Mouse (Mus musculus) cerebellum, postnatal 25 days (tissue): ENCODE results near the gene Gm13030.
"Not testable (repeated sequence)": the region's sequence is repeated elsewhere in the genome, so short reads cannot be mapped to it uniquely, and the experiment has no call there.

Experiments
- DNase-seq, 2 experiments: peaks; one replicate each; pipeline ENCODE4 v3.0.0; 2021; ENCODE audit warnings: mixed read lengths in 2 of 2

Gene Gm13030

DNA sequence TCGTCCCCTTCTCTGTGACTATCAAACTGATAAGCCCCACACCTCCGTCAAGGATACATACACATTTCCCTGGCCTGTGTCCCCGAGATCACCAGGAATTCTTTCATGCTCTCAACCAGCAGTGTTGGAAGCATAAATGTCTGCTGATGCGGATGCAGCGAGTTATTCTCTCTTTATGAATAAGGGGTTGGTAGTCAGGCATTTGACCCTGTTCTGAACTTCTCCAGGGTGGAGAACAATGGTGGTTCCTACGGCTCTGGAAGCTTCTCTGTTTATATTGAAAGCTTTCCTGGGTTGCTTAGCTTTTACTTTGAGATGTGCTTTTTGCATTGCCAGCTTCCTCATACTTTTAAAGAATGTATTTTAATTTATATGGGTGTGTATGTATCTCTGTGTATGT, at the start of gene Gm13030:
Gene Gm13030 (minus strand): TSS at position 101 of the 400 bp plus-strand sequence.
- no peak for DNase-seq

DNA sequence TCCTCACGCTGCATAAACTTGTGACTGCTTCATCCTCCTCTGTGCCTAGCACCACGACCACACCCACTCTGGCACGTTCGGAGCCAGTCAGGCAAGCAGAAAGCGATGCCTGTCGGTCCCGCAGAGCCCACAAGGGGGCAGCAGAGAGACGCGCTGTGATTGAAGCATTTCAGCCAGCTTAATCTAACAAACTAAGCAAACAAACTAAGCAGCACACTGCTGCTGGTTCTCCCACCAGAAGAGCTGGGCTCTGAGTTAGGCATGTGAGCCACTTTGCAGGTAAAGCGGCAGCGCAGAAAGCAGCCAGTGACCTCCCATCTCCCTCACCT, 48.3 kb upstream of the Gm13030 start:
- DNase-seq: peak; percentile 95 to 97

DNA sequence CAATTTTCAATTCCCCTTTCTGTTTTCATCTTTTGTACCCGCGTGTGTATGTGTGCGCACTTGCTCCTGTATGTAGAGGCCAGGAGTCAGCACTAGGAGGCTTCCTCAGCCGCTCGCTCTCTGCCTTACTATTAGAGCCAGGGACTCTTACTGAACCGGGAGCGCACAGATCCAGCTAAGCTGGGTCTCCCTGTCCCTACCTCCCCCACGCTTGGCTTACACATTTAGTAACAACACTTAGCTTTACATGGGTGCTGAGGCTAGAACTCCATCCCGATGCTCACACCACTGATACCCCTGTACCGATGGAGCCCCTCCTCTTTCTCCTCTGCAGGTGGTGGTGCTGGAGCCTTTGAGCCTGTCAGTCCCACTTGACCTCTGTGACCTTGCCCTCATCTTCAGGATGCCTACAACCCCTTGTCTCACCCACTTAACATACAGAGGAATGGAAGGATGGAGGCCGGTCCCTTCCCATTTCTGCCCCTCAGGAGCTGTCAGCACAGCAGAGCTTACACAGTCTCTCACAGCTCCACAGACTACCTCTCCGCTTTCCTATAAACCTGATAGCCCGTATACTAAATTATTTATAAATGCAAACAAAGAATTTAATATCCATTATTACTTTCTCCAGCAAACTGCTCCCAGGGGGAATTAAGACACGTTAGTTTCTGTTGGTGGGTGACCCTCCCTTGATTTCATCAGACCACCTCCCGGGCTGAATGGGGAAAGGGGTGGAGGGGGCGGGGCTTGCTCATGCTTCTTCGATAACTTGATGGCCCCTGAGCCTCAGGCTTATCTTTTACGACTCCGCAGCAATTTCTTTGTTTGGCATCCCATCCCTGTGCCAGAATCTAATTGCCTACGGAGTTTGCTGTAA, 47.7 kb upstream of the Gm13030 start:
- DNase-seq: no peak

DNA sequence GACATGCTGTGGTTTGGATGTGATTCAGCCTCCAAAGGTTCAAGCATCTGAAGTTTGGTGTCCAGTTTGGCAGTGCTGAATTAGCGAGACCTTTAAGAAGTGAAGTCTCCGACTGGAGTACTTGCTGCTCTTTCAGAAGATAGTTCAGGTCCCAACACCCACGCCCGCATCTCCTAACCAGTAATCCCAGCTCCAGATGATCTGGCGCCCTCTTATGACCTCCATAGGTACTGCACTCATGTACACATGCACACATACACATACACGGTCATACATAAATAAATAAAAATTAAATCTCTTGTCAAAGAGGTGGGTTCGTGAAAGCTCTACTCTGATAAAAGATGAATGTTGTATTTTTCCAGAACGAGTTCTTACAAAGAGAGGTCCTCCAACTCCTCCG, 43.5 kb upstream of the Gm13030 start:
- DNase-seq: no peak

DNA sequence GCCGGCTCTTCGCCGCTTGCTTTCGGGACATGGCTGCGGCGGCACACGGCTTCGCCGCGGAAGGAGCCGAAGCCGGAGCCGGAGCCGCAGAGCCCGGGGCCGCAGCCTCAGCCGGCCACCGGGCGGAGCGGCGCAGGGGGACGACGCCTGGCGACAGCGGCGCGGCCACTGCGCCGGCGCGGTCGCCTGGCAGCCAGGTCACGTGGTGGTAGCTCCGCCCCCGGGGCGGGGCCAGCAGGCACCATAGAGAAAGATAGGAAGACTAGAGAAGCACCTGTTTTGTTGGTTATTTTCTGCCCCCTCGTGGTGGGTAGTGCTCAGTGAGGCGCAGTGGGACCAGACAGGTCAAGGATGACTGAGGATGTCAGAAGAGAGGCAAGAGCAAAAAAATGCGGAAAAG, 40.0 kb upstream of the Gm13030 start, which contains the start of gene Otud3:
Gene Otud3 (minus strand): TSS at position 149 of the 400 bp plus-strand sequence.
- peak; percentile 97 to 98 for DNase-seq

DNA sequence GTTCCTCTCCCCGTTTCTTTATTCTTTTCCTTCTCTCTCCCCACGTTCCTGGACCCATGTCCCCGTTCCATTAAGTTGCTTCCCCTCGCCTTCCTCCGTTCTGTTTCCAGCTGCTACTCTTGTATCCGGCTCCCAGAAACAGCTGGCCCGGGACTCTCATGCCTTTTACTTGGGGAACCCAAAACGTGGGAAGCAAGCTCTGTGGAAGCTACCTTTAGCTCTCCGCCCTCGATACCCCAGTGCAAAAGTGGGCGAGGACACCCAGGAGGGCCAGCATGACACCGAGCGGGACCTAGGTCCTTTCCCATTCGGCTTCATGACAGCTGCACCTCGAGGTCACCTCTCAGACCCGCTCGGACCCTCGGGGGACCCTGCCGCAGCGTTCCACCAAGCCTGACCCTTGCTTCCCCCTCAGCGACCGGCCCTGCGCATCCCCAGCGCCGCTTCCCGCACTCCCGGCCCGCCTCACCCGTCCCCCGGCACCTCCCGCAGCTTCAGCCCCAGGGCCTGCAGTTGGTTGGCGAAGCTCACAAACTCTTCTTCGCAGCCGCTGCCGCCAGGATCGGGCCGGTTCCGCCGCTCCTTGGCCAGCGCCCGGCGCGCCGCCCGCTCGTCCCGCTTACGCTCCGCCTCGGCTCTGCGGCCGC, 39.5 kb upstream of the Gm13030 start:
- DNase-seq: no peak

DNA sequence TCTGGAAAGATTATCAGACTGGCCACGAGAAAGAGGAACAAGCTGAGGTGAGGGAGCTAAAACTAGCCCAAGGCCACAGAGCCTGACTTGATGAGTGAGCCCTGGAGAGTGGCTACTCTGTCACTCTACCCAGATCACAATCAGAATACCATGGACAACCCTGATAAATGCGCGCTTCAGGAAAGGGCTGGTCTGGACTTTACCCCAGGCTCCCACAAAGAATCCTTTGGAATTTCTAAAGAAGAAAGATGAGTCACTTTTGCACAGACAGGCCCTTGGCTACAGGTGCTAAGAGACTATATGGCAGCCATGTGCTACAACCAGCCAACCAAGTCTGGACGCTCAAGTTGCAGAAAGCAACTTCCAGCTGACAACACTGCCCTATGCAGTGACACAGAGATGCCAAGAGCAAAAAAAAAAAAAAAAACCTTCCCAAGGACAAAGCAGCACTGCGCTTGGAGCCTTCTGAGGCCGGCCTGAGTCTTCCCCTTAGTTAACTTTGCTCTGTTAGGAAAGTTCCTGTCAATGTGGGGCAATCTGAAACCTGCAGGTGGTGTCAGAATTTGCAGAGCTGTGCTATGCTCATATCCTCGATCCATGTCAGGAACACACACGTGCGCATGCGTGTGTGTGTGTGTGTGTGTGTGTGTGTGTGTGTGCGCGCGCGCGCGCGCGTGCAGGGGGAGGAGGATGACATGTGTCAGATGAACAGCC, 32.0 kb upstream of the Gm13030 start:
- DNase-seq: no peak

DNA sequence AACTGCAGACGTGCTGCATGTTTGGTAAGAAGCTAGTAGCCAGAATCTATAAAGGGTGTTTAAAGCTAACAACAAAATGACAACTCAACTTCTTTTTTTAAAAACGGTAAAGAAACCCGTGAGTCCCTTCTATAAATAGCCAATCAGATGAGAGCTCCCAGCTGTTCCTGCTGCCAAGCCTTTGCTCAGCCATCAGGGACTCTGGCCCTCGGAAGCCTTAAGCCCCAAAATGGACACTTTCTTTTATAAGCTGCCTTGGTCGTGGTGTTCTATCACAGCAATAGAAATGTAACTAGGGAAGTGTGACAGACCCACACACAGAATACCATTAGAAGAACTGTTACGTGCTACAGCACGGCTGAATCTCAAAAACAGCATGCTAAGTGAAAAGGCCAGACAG, 25.6 kb upstream of the Gm13030 start:
- DNase-seq: no peak

DNA sequence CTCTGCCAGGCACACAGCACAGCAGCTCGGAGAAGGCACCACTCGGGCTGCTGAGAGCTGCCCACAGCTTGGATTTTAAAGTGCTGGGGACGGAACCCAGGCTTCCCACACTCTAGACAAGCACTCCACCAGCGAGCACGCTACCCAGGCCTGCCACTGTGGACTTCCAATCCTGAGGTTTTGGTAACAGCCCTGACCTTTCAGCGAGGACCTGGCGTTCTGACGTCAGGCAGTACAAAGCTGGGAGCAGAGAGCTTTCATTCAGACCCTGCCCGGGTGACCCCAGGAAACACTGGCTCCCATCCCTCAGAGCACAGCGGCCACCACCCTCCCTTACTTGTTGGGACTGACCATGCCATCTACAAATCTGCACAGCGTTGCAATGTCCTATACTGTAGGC, 20.0 kb upstream of the Gm13030 start:
- DNase-seq: not testable (repeated sequence)

DNA sequence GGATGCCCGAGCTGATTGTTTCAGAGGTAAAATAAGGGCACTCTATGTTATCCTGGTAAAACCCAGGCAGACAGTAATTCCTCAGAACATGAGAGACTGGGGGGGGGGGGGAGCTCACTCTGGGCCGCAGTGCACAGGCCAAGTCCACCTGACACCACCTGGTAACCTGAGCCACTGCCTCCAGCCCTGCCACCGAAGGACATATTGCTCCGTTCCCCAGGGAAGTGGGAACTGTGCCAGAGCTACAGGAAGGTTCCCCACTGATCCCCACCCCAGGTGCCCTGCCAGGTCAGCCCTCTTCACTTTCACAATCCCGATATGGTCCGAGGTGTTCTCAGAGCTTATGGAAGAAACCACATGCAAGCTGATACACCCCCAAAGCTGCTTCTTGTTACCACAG, 18.9 kb upstream of the Gm13030 start:
- peak in 1 of 2 experiments; percentile 30 for DNase-seq

DNA sequence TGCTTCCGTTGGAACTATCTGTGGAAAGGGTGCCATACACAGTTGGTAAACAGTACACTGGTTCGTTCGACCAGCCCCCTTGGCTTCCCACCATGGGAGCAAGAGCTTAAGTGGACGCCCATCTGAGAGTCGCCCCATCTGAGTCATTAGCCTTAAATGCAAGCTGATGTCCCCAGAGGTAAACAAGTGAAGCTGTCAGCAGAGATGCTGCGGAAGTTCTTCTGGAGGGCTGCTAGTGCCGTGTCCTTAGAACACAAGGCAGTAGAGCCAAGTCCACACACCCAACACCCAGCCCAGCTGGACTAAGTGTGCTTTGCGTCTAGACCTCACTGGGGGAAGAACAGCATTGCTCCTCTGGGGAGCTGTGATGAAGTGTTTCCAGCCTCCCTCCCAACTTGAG, 15.9 kb upstream of the Gm13030 start:
- no peak for DNase-seq

DNA sequence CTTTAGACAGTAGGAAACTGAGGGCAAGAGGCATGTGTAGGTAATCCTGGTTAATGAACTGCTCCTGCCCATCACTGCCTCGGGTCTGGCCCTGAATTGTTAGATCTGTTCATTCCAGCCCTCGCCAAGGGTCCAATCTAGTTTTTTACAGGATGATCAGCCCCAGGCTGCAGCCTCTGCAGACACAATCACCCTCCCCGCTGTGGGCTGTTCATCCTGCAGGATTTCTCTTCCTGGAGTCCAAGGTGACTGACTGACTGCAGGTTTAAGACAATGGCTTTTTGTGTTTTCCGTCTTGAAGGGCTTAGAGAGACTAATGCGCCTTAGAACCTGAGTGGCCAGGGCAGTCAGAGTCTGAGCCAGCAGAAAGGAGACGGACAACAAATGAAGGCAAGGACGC, 15.4 kb upstream of the Gm13030 start:
- no peak for DNase-seq

DNA sequence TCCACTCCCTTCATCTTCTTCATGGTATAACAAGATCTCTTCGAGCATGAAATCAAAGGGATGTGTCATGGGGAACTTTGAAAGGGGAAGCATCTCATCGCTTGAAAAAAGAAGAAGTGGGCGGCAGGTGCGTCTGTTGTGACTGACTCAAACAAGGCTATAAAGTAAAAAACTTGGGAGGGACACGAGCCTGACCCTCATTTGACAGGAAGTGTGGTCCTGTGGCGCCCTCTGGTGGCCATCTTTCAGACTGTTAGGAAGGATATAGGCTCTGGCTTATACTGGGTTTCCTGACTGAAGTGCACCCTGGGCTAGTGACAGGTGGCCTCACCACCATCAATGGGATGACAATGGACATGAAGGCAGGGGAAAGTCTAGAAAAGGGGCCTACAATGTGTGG, 10.5 kb upstream of the Gm13030 start:
- DNase-seq: peak; percentile 80 to 91

DNA sequence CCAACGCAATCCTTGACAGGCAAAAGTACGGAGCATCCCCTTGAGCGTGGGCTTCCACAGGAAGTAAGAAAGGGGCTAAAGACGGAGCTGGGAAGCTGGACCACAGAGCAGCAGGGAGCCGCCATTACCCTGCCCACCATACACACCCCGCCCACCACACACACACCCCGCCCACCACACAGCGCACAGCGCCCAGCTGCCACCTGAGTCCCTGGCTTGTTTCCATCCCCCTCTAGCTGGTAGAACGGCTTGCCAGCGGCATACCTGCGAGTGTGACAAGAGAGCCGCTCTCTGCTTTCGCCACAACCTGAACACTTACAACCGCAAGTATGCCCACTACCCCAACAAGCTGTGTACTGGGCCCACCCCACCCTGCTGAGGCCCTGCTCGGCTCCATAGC, 8.4 kb upstream of the Gm13030 start:
- no peak for DNase-seq

DNA sequence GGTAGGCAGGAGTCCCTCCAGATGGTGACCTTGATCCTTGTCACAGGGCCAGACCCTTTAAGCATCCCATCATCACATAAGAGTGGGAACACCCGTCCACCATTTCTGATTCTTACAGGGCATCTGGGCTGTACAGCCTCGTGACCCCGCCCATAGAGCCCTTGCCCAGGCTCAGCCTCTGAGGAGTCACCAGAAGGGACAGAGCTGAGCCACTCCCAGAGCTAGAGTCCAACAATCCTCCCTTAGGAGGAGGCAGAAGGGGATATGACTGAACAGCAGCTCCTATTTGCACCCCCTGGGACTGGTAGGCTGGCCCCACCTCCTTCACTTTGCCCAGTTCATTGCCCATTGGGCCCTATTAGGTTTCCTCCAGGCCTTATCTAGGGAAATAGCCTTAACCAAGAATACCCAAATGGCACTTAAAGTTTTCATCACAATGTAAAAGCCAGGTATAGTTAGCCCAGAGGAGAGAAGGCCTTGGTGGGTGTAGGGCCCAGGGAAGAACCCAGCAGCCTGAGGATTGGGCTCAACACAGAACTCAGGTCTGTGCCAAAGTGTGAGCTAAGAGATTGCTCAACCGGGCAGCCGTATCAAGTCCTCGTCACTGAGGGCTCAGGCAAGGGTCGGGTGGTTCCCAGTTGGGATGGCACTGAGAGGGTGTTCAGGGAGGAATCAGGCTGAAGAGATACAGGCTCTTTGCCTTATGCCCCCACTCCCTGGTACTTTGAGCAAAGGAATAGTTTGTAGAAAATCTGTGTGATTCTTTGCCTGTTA, 7.2 kb upstream of the Gm13030 start:
- no peak for DNase-seq

DNA sequence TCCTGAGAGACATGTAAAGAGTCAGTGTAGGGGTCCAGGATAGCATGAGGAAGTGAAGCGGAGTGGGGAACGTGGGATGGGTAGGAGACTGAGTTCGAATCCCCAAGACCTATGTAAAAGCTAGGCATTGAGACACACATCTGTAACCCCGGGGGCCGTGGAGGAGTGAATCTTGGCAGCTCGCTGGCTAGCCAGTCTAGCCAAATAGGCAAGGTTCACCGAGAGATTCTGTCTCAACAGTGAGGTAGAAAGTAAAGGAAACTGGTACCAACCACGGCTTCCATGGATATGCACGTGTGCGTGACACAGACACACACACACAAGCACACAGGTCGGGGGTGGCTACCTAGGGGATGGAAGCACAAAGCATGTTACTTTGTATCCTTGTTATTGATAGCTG, 6.0 kb upstream of the Gm13030 start:
- no peak for DNase-seq

DNA sequence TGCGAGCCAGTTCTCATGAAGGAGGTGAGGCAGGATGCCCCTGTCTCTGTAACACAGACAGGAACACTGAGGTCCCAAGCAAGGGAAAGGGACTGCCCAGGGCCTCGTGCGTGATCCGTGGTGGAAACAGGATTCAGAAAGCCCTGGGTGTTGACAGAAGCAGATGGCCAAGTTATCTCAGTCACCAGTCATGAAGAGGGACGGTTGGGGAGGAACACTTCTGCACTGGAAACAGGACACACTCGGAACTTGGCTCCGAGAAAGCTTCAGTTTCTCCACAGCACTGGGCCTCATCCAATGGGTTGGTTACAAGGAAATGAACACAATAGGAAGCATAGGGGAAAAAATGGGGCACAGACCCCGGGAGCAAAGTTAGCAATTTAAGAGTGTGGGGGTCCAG, 5.0 kb upstream of the Gm13030 start:
- DNase-seq: no peak

DNA sequence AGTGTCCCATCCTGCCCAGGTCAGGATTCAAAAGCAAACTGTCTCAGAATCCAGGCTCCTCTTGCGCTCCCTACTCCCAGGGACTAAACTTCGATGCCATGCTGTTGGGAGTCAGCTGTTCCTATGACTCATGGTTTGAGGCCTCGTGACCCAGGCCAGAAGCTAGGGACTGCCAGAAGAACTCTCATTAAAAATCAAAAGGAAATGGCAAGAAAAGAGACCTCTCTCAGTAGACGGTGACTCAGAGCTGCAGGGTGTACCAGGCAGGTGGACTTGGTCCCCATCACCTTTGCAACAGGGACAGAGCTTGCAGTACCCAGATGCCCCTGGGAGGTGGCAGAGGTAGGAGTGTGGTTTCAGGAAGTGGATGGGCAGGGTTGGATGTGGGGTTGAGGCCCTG, 4.0 kb upstream of the Gm13030 start, which contains the start of gene Pla2g2e:
Gene Pla2g2e (plus strand): TSS at position 212 of the 400 bp plus-strand sequence.
- no peak for DNase-seq

DNA sequence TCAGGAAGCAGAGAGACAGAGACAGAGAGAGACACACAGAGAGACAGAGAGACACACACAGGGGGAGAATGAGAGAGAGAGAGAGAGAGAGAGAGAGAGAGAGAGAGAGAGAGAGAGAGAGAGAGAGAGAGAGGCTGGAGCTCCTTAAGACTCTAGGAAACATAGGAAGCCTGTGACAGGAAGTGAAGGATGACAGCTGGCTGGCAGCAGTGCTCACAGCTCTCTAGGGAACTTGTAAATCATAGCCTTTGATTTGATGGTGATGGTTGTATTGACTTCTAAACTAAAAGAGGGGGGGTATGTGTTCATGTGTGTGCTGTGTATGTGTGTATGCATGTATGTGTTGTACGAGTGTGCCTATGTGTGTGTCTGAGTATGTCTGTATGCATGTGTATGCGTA, 2.2 kb upstream of the Gm13030 start:
- no peak for DNase-seq

DNA sequence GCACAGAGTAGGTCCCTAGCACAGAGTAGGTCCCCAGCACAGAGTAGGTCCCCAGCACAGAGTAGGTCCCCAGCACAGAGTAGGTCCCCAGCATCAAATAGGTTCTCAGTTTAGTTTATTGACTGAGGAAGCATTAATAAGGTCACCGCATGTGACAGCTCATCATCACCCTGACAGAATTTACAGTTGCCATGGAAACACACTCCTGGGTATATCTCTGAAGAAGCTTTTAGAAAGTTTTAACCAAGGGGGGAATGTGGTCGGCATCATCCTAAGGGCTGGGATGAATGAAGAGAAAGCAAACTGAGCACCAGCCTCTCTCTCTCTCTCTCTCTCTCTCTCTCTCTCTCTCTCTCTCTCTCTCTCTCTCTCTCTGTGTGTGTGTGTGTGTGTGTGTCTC, 1.5 kb upstream of the Gm13030 start:
- not testable (repeated sequence) for DNase-seq

DNA sequence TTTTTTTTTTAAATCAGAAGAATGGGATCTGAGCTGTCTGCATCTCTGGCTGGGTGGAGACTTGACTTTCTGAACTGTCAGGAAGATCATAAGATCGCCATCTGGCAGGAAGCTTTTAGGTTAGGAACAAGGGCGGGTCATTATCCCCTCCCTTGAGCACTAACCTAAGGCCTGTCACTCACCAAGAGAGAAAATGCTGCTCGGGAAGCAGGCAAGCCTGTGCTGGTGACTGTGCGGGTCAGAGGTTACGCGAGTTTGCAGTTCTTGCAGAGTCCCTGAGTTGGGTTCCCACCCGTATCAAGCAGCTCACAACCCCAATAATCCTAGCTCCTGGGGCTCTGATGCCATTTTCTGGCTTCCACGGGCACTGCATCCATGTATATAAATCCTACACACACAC, 5.1 kb downstream of the Gm13030 start:
- no peak for DNase-seq

DNA sequence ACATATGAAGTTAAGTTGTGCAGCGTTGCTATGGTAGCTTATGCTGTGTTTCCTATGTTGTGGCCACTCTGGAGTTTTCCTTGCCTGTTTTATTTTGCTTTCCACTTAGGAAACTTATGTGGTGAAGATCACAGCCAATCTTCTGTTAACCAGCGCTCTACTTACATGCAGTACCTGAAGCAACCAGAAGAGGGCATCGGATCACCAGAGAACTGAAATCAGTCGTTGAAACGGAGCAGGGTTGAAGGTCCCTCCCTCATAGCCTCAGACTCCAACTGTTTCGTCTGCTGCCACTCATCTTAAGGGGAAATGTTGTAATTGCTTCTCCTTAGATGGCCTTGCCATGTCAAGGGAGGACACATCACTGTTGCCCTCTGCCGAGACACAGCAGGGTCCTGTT, 7.4 kb downstream of the Gm13030 start:
- DNase-seq: peak; percentile 69 to 84

DNA sequence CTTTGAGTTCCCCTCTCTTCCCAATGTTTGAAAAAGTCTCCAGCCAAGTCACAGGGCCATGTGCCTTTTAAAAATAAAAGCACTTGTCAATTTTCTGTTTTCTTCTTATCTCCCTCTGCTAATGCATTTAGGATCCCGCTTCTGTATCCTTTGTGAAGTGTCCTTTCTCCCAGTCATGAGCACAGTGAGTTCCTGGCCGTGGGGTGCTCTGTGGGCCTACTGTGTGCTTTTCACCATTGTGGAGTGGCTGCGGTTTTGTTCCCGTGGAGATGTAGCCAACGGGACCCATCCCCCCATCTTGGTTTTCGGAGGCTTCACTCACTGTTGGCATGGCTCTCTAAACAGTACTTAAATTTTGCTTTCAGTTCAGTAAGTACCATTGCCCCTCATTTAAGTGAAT, 7.8 kb downstream of the Gm13030 start:
- DNase-seq: no peak
